Mouse (Mus musculus): ENCODE measurements around the gene Capn7.

DNA sequence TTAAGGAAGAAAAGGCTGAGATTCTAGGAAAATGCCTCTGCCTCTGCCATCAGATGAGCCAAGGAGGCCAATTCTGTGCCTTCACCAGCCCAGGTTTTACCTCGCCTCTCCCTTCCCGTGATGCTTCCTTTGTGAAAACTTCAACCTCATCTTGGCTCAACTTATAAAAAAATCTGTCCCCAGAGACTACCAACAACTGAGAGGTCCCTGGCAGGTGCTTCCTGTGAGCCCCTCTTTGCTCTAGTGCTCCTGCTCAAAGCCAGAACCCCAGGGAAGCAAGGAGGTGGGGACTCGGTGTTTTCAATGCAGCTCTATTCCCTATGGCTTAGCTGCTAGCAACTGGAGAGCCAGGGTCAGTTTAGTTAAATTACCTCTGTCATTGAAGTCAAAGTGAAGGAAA is 23.2 kb upstream of the Capn7 start:
- TF ChIP-seq POLR2A (IDR thresholded peaks at IDR 0.05; ENCODE audit: insufficient read depth, low read depth, low read length) (no peak), CTCF (IDR thresholded peaks at IDR 0.05; ENCODE audit: insufficient read depth, low read depth, low read length) (no peak)

All from olfactory bulb, adult 2 months (tissue).